Mouse (Mus musculus) myocyte (in vitro differentiated cells): ENCODE results near the gene Fanci.

Experiments used
- MAX ChIP-seq: IDR thresholded peaks from one replicate; pipeline ENCODE4 v1.6.1; 2011; ENCODE audit warnings: low read depth, mild to moderate bottlenecking, control low read depth
- MYOD1 ChIP-seq, 3 experiments: IDR thresholded peaks; one replicate each; pipeline ENCODE4 v1.6.1; 2011; ENCODE audit warnings: control low read depth in 2 of 3, low read depth in 2 of 3, mild to moderate bottlenecking in 2 of 3, moderate library complexity in 1 of 3; ENCODE audit not compliant: insufficient read length in 2 of 3, control insufficient read depth in 1 of 3
- POLR2A ChIP-seq: IDR thresholded peaks from one replicate; pipeline ENCODE4 v1.6.1; 2011; ENCODE audit warnings: low read depth, mild to moderate bottlenecking, control low read depth, moderate library complexity; ENCODE audit not compliant: insufficient read length
- USF1 ChIP-seq: IDR thresholded peaks from one replicate; pipeline ENCODE4 v1.6.1; 2011; ENCODE audit warnings: low read depth, mild to moderate bottlenecking, control low read depth, moderate library complexity

GRCm38 (mm10) chr7:79463376-79464077 is 71.8 kb downstream of the Fanci start:
- TF ChIP-seq POLR2A (no peak), MAX (no peak), MYOD1 (IDR thresholded peaks at IDR 0.05; ENCODE audit: control insufficient read depth in 1 of 3, insufficient read length in 2 of 3, low read depth in 2 of 3) (no peak), USF1 (no peak)
